Mouse (Mus musculus) left cerebral cortex, postnatal 14 days (tissue): ENCODE data around the gene Il4i1. TPM values are rescaled to one million over a fixed set of nuclear protein-coding genes. Genes with fewer than 3 reads are reported as not detected.

Experiments
- DNase-seq, 2 experiments: peaks; one replicate each; pipeline ENCODE4 v3.0.0; 2021 to 2022; ENCODE audit warnings: low spot score in 2 of 2, mixed read lengths in 1 of 2
- intact Hi-C: fragments of 180-260 bp; cut with DNase I; formaldehyde crosslinking; loops from one replicate; pipeline ENCODE4 v1.15.1; 2025
- total RNA-seq, 2 experiments: library from RNA; stranded (reverse); gene quantifications; 2 replicates each; pipeline ENCODE4 v1.2.3; 2021

Il4i1 gene
- total RNA-seq, 2 experiments from 2014 or later: 2.3 to 3.1 TPM

GRCm38 (mm10) chr7:44816470-44817021 lies 359 bp downstream of the Il4i1 start, which contains the start of gene Atf5:
Gene Atf5 (minus strand): TSS chr7:44816658.
- peak; percentile 51 to 58 for DNase-seq
- intact Hi-C loops: loop anchor here (5.0 kb wide), 1 partner anchor 69 kb away; the partner anchor contains the start of gene Vrk3

GRCm38 (mm10) chr7:44817441-44817840 lies 1.3 kb downstream of the Il4i1 start:
- no peak for DNase-seq
- intact Hi-C loops: loop anchor here (5.0 kb wide), 1 partner anchor 70 kb away; the partner anchor contains the start of gene Vrk3

GRCm38 (mm10) chr7:44818164-44818563 lies 2.0 kb downstream of the Il4i1 start:
- peak; percentile 17 to 48 for DNase-seq
- intact Hi-C loops: loop anchor here (5.0 kb wide), 1 partner anchor 71 kb away; the partner anchor contains the start of gene Vrk3

GRCm38 (mm10) chr7:44818751-44819235 lies 2.6 kb downstream of the Il4i1 start:
- peak in 1 of 2 experiments; percentile 34 for DNase-seq

GRCm38 (mm10) chr7:44819391-44819790 lies 3.2 kb downstream of the Il4i1 start:
- intact Hi-C loops: loop anchor here (5.0 kb wide), 1 partner anchor 72 kb away; the partner anchor contains the start of gene Vrk3
- DNase-seq: peak in 1 of 2 experiments; percentile 0

More at GRCm38 (mm10) chr7:44818751-44819235, 2.6 kb downstream of the Il4i1 start:
- intact Hi-C loops: loop anchor here (5.0 kb wide), 1 partner anchor 71 kb away; the partner anchor contains the start of gene Vrk3

- peak; percentile 0 to 1 for DNase-seq
- intact Hi-C loops: loop anchor here (5.0 kb wide), 1 partner anchor 73 kb away; the partner anchor contains the start of gene Vrk3
Observed at GRCm38 (mm10) chr7:44819863-44820262, 3.7 kb downstream of the Il4i1 start.

- intact Hi-C loops: no loop called here
- DNase-seq: no peak
Observed at GRCm38 (mm10) chr7:44820525-44820924, 4.3 kb downstream of the Il4i1 start.

GRCm38 (mm10) chr7:44821666-44822448 lies 5.7 kb downstream of the Il4i1 start:
- intact Hi-C loops: no loop called here
- peak in 1 of 2 experiments; percentile 0 for DNase-seq

- intact Hi-C loops: no loop called here
Observed at GRCm38 (mm10) chr7:44823409-44823808, 7.2 kb downstream of the Il4i1 start.

GRCm38 (mm10) chr7:44824872-44825271 lies 8.7 kb downstream of the Il4i1 start:
- peak; percentile 82 to 88 for DNase-seq
- intact Hi-C loops: loop anchor here (1.0 kb wide), 1 partner anchor 101 kb away; no protein-coding TSS in a partner anchor

More at GRCm38 (mm10) chr7:44823409-44823808, 7.2 kb downstream of the Il4i1 start:
- no peak for DNase-seq

GRCm38 (mm10) chr7:44826771-44827170 lies 10.6 kb downstream of the Il4i1 start:
- DNase-seq: no peak
- intact Hi-C loops: no loop called here

- no peak for DNase-seq
- intact Hi-C loops: no loop called here
Observed at GRCm38 (mm10) chr7:44828706-44829105, 12.5 kb downstream of the Il4i1 start.

GRCm38 (mm10) chr7:44832763-44833162 lies 16.6 kb downstream of the Il4i1 start:
- intact Hi-C loops: no loop called here
- DNase-seq: no peak

- intact Hi-C loops: no loop called here
- DNase-seq: no peak
Observed at GRCm38 (mm10) chr7:44835373-44836015, 19.3 kb downstream of the Il4i1 start.

GRCm38 (mm10) chr7:44836016-44836404 lies 19.8 kb downstream of the Il4i1 start:
- DNase-seq: no peak
- intact Hi-C loops: no loop called here

- intact Hi-C loops: no loop called here
- no peak for DNase-seq
Observed at GRCm38 (mm10) chr7:44836423-44837053, 20.4 kb downstream of the Il4i1 start.

GRCm38 (mm10) chr7:44838073-44838472 lies 21.9 kb downstream of the Il4i1 start:
- no peak for DNase-seq
- intact Hi-C loops: no loop called here

GRCm38 (mm10) chr7:44839171-44839490 lies 22.9 kb downstream of the Il4i1 start:
- intact Hi-C loops: no loop called here
- DNase-seq: no peak

GRCm38 (mm10) chr7:44839491-44840191 lies 23.5 kb downstream of the Il4i1 start:
- intact Hi-C loops: no loop called here
- DNase-seq: peak; percentile 66 to 75
